Mouse (Mus musculus) G1E (cell line): Measurements from ENCODE around the gene Lnx2. TPM values are rescaled to one million over a fixed set of nuclear protein-coding genes. Genes with fewer than 3 reads are reported as not detected.

Experiments
- ATAC-seq: 2 replicates; pipeline ENCODE4 v1.8.0; 2016; ENCODE audit warnings: mild to moderate bottlenecking; ENCODE audit not compliant: insufficient number of reproducible peaks, poor library complexity, low FRiP score, severe bottlenecking; ENCODE audit errors: extremely low read depth
- DNase-seq: peaks from one replicate; pipeline ENCODE4 v3.0.0; 2012; ENCODE audit warnings: low spot score
- H3K27me3 ChIP-seq: 2 replicates; pipeline ENCODE4 v1.6.1; 2012; ENCODE audit warnings: mild to moderate bottlenecking, low read length, inconsistent platforms; ENCODE audit not compliant: insufficient read depth
- H3K36me3 ChIP-seq: replicated peaks from 2 replicates; pipeline ENCODE3; 2012; ENCODE audit warnings: mild to moderate bottlenecking, inconsistent platforms
- H3K4me1 ChIP-seq: 2 replicates; pipeline ENCODE4 v1.6.1; 2012; ENCODE audit warnings: low read depth, low read length, inconsistent platforms, mixed read lengths; ENCODE audit not compliant: insufficient read depth
- H3K4me3 ChIP-seq: 2 replicates; pipeline ENCODE4 v1.5.1; 2012; ENCODE audit warnings: low read depth, mild to moderate bottlenecking, inconsistent platforms, low read length, moderate library complexity, mixed read lengths
- H3K9me3 ChIP-seq: replicated peaks from 2 replicates; pipeline ENCODE4 v1.6.1; 2012; ENCODE audit warnings: inconsistent platforms
- CTCF ChIP-seq: IDR thresholded peaks from 2 replicates; pipeline ENCODE4 v1.5.1; 2012; ENCODE audit warnings: low read depth, low read length, inconsistent platforms, mixed read lengths
- GATA1 ChIP-seq: IDR thresholded peaks from 2 replicates; pipeline ENCODE4 v1.6.1; 2012; ENCODE audit warnings: borderline replicate concordance, low read length, inconsistent platforms, mixed read lengths
- GATA2 ChIP-seq: IDR thresholded peaks from 2 replicates; pipeline ENCODE4 v1.6.1; 2012; ENCODE audit warnings: low read depth, low read length, inconsistent platforms, borderline replicate concordance
- POLR2AphosphoS5 ChIP-seq: IDR thresholded peaks from 2 replicates; pipeline ENCODE4 v1.6.1; 2012; ENCODE audit warnings: low read depth, low read length, inconsistent platforms; ENCODE audit not compliant: insufficient replicate concordance
- TAL1 ChIP-seq: conservative IDR thresholded peaks from 2 replicates; pipeline ENCODE4 v1.6.1; 2012; ENCODE audit warnings: low read depth, low read length, inconsistent platforms, mixed read lengths
- polyA plus RNA-seq: library from polyadenylated mRNA; stranded (reverse); fragments of >175 nt; gene quantifications from 2 replicates; pipeline ENCODE4 v1.2.3, GENCODE M21; 2012
- total RNA-seq, 2 experiments: library from RNA; stranded (forward) in 1 of 2; stranded (reverse) in 1 of 2; fragments of 200-1000 nt in 1 of 2; fragments of >200 nt in 1 of 2; fragmentation: Nextera tagmentation in 1 of 2; gene quantifications; 2 replicates each; pipeline ENCODE4 v1.2.3; 2014 to 2017

The Lnx2 gene
- total RNA-seq (2014; fragmentation: Nextera tagmentation) (28.4 and 34.4 TPM in 2 replicates), total RNA-seq (2017) (13.1 TPM in 2 replicates), polyA plus RNA-seq (15.9 and 18.8 TPM in 2 replicates)

- peak; percentile 99 for DNase-seq
- ATAC-seq = peak; percentile 91
- H3K4me1 ChIP-seq = peaks cover 36% of the 10 kb centered on the region
- H3K9me3 ChIP-seq = no peaks in the 10 kb centered on the region
- H3K36me3 ChIP-seq = peaks cover 40% of the 10 kb centered on the region
- peak within 1 kb of the TSS; percentile 96 for H3K4me3 ChIP-seq
- TF ChIP-seq GATA2 = no peak
- no peak for TF ChIP-seq CTCF
- TF ChIP-seq POLR2AphosphoS5 = no peak
- TF ChIP-seq TAL1 = no peak
- TF ChIP-seq GATA1 = no peak
- H3K27me3 ChIP-seq = no peaks in the 10 kb centered on the region
Measured at GRCm38 (mm10) chr5:147076026-147076798, at the start of gene Lnx2. Lnx2 (minus strand) TSS chr5:147076586.

- peaks cover 4% of the 10 kb centered on the region; the same call in 1 of the 2 replicates for H3K9me3 ChIP-seq
- TF ChIP-seq CTCF (no peak), TAL1 (no peak), POLR2AphosphoS5 (no peak), GATA1 (no peak), GATA2 (no peak)
- H3K36me3 ChIP-seq = no peaks in the 10 kb centered on the region
- peaks cover 7% of the 10 kb centered on the region for H3K4me1 ChIP-seq
- no peak overlapping the region for H3K4me3 ChIP-seq
- no peaks in the 10 kb centered on the region for H3K27me3 ChIP-seq
- DNase-seq = no peak
- no peak for ATAC-seq
Measured at GRCm38 (mm10) chr5:147125542-147126185, 49.3 kb upstream of the Lnx2 start.

GRCm38 (mm10) chr5:147124794-147125193, 48.4 kb upstream of the Lnx2 start:
- Histone ChIP-seq H3K4me3 (no peak overlapping the region), H3K36me3 (no peaks in the 10 kb centered on the region), H3K9me3 (peaks cover 4% of the 10 kb centered on the region; the same call in 1 of the 2 replicates), H3K4me1 (peaks cover 7% of the 10 kb centered on the region), H3K27me3 (no peaks in the 10 kb centered on the region)
- TF ChIP-seq GATA1 (no peak), POLR2AphosphoS5 (no peak), TAL1 (no peak), CTCF (no peak), GATA2 (no peak)
- no peak for DNase-seq
- ATAC-seq = no peak

DNA sequence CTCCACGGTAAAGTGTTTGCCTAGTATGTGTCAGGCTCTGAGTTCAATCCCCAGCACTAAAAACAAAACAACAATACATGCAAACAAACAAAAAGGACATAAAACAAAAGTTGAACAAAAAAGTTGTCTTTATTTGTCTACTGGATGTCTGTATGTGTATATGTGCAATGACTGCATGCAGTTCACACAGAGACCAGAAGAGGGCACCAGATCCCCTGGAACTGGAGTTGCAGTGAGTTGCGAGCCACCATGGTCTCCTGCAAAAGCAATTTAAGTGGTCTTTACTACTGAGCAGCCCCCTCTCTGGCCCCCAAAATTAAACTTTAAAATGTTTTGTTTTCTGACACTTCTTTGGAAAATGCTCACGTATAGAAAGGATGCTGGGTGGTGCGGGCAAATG, 44.8 kb upstream of the Lnx2 start:
- no peaks in the 10 kb centered on the region for H3K36me3 ChIP-seq
- DNase-seq (no peak), ATAC-seq (no peak)
- H3K27me3 ChIP-seq = no peaks in the 10 kb centered on the region
- peaks cover 4% of the 10 kb centered on the region; the same call in 1 of the 2 replicates for H3K9me3 ChIP-seq
- H3K4me1 ChIP-seq = peaks cover 7% of the 10 kb centered on the region
- H3K4me3 ChIP-seq = no peak overlapping the region
- no peak for TF ChIP-seq GATA2
- TF ChIP-seq GATA1 = no peak
- TF ChIP-seq POLR2AphosphoS5 = no peak
- no peak for TF ChIP-seq CTCF
- TF ChIP-seq TAL1 = no peak

GRCm38 (mm10) chr5:147117027-147117426, 40.6 kb upstream of the Lnx2 start:
- Histone ChIP-seq H3K27me3 (no peaks in the 10 kb centered on the region), H3K9me3 (peaks cover 13% of the 10 kb centered on the region), H3K4me1 (no peaks in the 10 kb centered on the region), H3K36me3 (peaks cover 14% of the 10 kb centered on the region), H3K4me3 (no peak overlapping the region)
- DNase-seq = no peak
- no peak for ATAC-seq
- TF ChIP-seq GATA1 = no peak
- TF ChIP-seq CTCF = no peak
- TF ChIP-seq TAL1 = no peak
- no peak for TF ChIP-seq POLR2AphosphoS5
- TF ChIP-seq GATA2 = no peak

DNA sequence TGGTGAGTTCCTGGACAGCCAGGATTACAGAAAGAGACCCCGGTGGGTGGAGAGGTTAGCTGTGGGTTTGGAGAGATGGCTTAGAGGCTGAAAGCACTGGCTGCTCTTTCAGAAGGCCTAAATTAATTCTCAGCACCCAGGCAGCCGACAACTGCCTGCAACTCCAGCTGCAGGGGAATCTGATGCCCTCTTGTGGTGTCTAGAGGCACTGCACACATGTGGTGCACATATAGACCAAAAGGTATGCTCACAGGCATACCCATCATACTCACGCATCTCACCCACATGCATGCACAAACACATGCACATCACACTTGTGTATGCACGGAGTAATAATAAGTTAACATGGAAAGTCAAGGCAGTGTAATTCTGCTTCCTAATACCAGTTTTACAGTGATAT, 39.2 kb upstream of the Lnx2 start:
- ATAC-seq (no peak), DNase-seq (no peak)
- no peaks in the 10 kb centered on the region for H3K27me3 ChIP-seq
- H3K4me3 ChIP-seq = no peak overlapping the region
- H3K4me1 ChIP-seq = no peaks in the 10 kb centered on the region
- peak; percentile 30; the same call in 1 of the 2 replicates for TF ChIP-seq CTCF
- no peak for TF ChIP-seq POLR2AphosphoS5
- H3K36me3 ChIP-seq = peaks cover 23% of the 10 kb centered on the region
- H3K9me3 ChIP-seq = peaks cover 16% of the 10 kb centered on the region
